ENCODE assay signal across 28 mouse cellular contexts in the genomic region with DNA sequence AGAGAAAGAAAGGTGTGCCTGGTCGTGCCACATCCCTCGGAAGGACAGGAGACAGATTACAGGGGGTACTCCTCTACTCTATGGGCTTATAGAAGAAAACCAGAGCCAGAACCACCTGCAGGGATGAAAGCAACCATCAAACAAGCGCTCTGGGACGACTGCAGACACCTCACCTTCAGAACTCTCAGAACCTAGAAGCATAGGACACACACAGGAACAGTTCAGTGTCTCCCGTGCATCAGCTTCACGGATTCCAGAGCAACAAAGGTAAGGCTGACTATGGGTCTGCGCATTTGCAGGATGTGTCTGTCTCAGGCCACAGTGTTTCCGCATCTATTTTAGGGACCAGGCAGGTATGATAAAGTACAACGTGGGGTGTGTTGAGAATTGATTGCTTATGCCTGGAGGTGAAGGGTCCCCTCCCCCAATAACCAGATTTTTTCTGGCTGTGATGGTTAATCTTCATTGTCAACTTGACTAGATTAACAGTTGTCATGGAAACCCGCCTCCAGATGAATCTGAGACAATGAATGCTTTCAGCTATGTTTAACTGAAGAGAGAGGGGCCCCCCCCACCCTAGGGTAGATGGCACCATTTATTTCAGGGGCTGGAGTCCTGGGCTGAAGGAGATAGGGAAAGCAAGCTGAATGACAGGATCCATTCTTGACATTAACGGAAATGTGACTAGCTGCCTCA.
DNase-seq lines count a peak whose midpoint lies in the region; ATAC-seq and TF ChIP-seq lines count a peak whose summit lies in the region.
"Had no signal": no experiment of that assay in that cellular context is flagged by ENCODE, and none has a peak within 500 bp of the region (broad histone marks: within the 10 kb centered on the region; RNA-seq: fewer than 3 reads in every experiment).

No protein-coding gene starts in this region.

- no peaks in the 10 kb centered on the region for H3K9me3 ChIP-seq in forebrain, embryonic 16.5 days (ENCODE audit: control insufficient read depth, low read length)
- no peaks in the 10 kb centered on the region for H3K9me3 ChIP-seq in forebrain, embryonic 15.5 days
- no peaks in the 10 kb centered on the region for H3K9me3 ChIP-seq in hindbrain, postnatal 0 days (ENCODE audit: low read length)
- H3K9me3 ChIP-seq in hindbrain, embryonic 14.5 days (ENCODE audit: control insufficient read depth, low read length), result no peaks in the 10 kb centered on the region
- H3K9me3 ChIP-seq in midbrain, embryonic 11.5 days (ENCODE audit: control insufficient read depth, low read length), result no peaks in the 10 kb centered on the region
- no peaks in the 10 kb centered on the region for H3K9me3 ChIP-seq in midbrain, embryonic 15.5 days
- H3K9me3 ChIP-seq: heart, embryonic 15.5 days; limb, embryonic 15.5 days; neural tube, embryonic 12.5 days; stomach, embryonic 15.5 days had no signal

- ATAC-seq in forebrain, embryonic 16.5 days, result peak; percentile 36
- ATAC-seq in forebrain, embryonic 15.5 days (replicated peaks), result no peak; the same call in 1 of the 2 replicates
- ATAC-seq in hindbrain, postnatal 0 days, result 0 out of 2 replicates have a peak, but pooled peaks have one; percentile 51
- ATAC-seq in hindbrain, embryonic 14.5 days (ENCODE audit: low FRiP score), result no peak
- peak; percentile 64 for ATAC-seq in midbrain, embryonic 11.5 days (ENCODE audit: low FRiP score)
- ATAC-seq in midbrain, embryonic 15.5 days (replicated peaks), result no peak
- ATAC-seq in megakaryocyte-erythroid progenitor cell, adult 5-6 weeks (replicated peaks; ENCODE audit: low FRiP score, low TSS enrichment, poor library complexity, severe bottlenecking), result 0 out of 2 replicates have a peak, but pooled peaks have one; percentile 37
- ATAC-seq: CD4-positive, CD25-positive, alpha-beta regulatory T cell, adult 4 months; inflammation-experienced regulatory T-cells, adult 6 months had no signal

- no peak overlapping the region for H3K27ac ChIP-seq in forebrain, embryonic 16.5 days (ENCODE audit: low read length)
- H3K27ac ChIP-seq in forebrain, embryonic 15.5 days (replicated peaks), result no peak overlapping the region
- no peak overlapping the region for H3K27ac ChIP-seq in hindbrain, postnatal 0 days
- H3K27ac ChIP-seq in hindbrain, embryonic 14.5 days, result no peak overlapping the region
- H3K27ac ChIP-seq in midbrain, embryonic 11.5 days (ENCODE audit: low read depth, low read length), result no peak overlapping the region
- H3K27ac ChIP-seq in midbrain, embryonic 15.5 days, result no peak overlapping the region
- H3K27ac ChIP-seq: heart, adult 2 months; heart, embryonic 15.5 days; limb, embryonic 15.5 days; liver, embryonic 14.5 days; neural tube, embryonic 12.5 days; stomach, embryonic 15.5 days had no signal

- no peak overlapping the region for H3K4me2 ChIP-seq in forebrain, embryonic 16.5 days (ENCODE audit: low read length)
- H3K4me2 ChIP-seq in forebrain, embryonic 15.5 days (replicated peaks), result no peak overlapping the region
- no peak overlapping the region for H3K4me2 ChIP-seq in hindbrain, postnatal 0 days (ENCODE audit: low read depth, low read length)
- H3K4me2 ChIP-seq in hindbrain, embryonic 14.5 days (replicated peaks), result no peak overlapping the region
- no peak overlapping the region for H3K4me2 ChIP-seq in midbrain, embryonic 11.5 days
- H3K4me2 ChIP-seq in midbrain, embryonic 15.5 days, result no peak overlapping the region
- H3K4me2 ChIP-seq: heart, embryonic 15.5 days; limb, embryonic 15.5 days; lung, embryonic 14.5 days; neural tube, embryonic 12.5 days; stomach, embryonic 15.5 days had no signal

- no peaks in the 10 kb centered on the region for H3K4me1 ChIP-seq in forebrain, embryonic 16.5 days (replicated peaks; ENCODE audit: control insufficient read depth, insufficient read depth, low read length)
- H3K4me1 ChIP-seq in forebrain, embryonic 15.5 days, result peaks cover under 1% of the 10 kb centered on the region; the same call in 1 of the 2 replicates
- no peaks in the 10 kb centered on the region; the same call in 1 of the 2 replicates for H3K4me1 ChIP-seq in hindbrain, postnatal 0 days (ENCODE audit: insufficient read depth, low read length)
- H3K4me1 ChIP-seq in hindbrain, embryonic 14.5 days (replicated peaks; ENCODE audit: control insufficient read depth, insufficient read depth, low read length), result peaks cover 9% of the 10 kb centered on the region; the same call in 1 of the 2 replicates
- H3K4me1 ChIP-seq in midbrain, embryonic 11.5 days (ENCODE audit: control insufficient read depth, insufficient read depth, low read length), result 0 out of 2 replicates have a peak, but pooled peaks cover 2% of the 10 kb centered on the region
- no peaks in the 10 kb centered on the region for H3K4me1 ChIP-seq in midbrain, embryonic 15.5 days
- H3K4me1 ChIP-seq: megakaryocyte, embryonic 14.5 days had no signal

- peak; percentile 24 for DNase-seq in hindbrain, postnatal 0 days (ENCODE audit: low spot score)
- no peak for DNase-seq in hindbrain, embryonic 14.5 days (ENCODE audit: low spot score)
- peak; percentile 82 for DNase-seq in midbrain, embryonic 11.5 days (ENCODE audit: low spot score, missing footprints)
- no peak for DNase-seq in embryo, embryonic 10.5 days (ENCODE audit: low spot score)
- DNase-seq: adrenal gland, postnatal 25 days; cerebellum, adult 11-12 months; cerebellum, postnatal 10 days; gastrocnemius, postnatal 25 days; heart, adult 2 months; heart, postnatal 4 days; kidney, adult 8-10 months; kidney, postnatal 10 days; lung, embryonic 14.5 days; lung, postnatal 36 days; thymus, adult 18-20 months; thymus, postnatal 36 days had no signal

- no peaks in the 10 kb centered on the region for H3K36me3 ChIP-seq in forebrain, embryonic 16.5 days (ENCODE audit: control insufficient read depth, insufficient read depth)
- H3K36me3 ChIP-seq in forebrain, embryonic 15.5 days, result no peaks in the 10 kb centered on the region
- H3K36me3 ChIP-seq in hindbrain, postnatal 0 days (ENCODE audit: insufficient read depth, low read length), result no peaks in the 10 kb centered on the region
- no peaks in the 10 kb centered on the region for H3K36me3 ChIP-seq in hindbrain, embryonic 14.5 days (replicated peaks; ENCODE audit: control insufficient read depth, insufficient read depth)
- no peaks in the 10 kb centered on the region for H3K36me3 ChIP-seq in midbrain, embryonic 11.5 days (ENCODE audit: control insufficient read depth, insufficient read depth, low read length)
- H3K36me3 ChIP-seq in midbrain, embryonic 15.5 days (replicated peaks), result no peaks in the 10 kb centered on the region
- H3K36me3 ChIP-seq: heart, embryonic 15.5 days; limb, embryonic 15.5 days; neural tube, embryonic 12.5 days; stomach, embryonic 15.5 days had no signal

- H3K4me3 ChIP-seq in forebrain, embryonic 16.5 days (replicated peaks; ENCODE audit: low read length), result no peak overlapping the region
- no peak overlapping the region for H3K4me3 ChIP-seq in forebrain, embryonic 15.5 days
- no peak overlapping the region for H3K4me3 ChIP-seq in hindbrain, postnatal 0 days (ENCODE audit: low read length)
- H3K4me3 ChIP-seq in hindbrain, embryonic 14.5 days (replicated peaks; ENCODE audit: low read length), result no peak overlapping the region
- no peak overlapping the region for H3K4me3 ChIP-seq in midbrain, embryonic 11.5 days (ENCODE audit: low read depth, low read length)
- no peak overlapping the region for H3K4me3 ChIP-seq in midbrain, embryonic 15.5 days
- H3K4me3 ChIP-seq: heart, adult 2 months; heart, embryonic 15.5 days; limb, embryonic 15.5 days; megakaryocyte, embryonic 14.5 days; neural tube, embryonic 12.5 days; stomach, embryonic 15.5 days had no signal

- 71% methylated on average over 11 of the region's 11 CpGs for WGBS in forebrain, embryonic 16.5 days
- 69% methylated on average over 11 of the region's 11 CpGs for WGBS in forebrain, embryonic 15.5 days
- 70% methylated on average over 11 of the region's 11 CpGs for WGBS in hindbrain, postnatal 0 days
- WGBS in hindbrain, embryonic 14.5 days, result 71% methylated on average over 11 of the region's 11 CpGs
- 69% methylated on average over 11 of the region's 11 CpGs for WGBS in midbrain, embryonic 11.5 days
- 65% methylated on average over 11 of the region's 11 CpGs for WGBS in midbrain, embryonic 15.5 days

- no peaks in the 10 kb centered on the region for H3K27me3 ChIP-seq in forebrain, embryonic 16.5 days (replicated peaks; ENCODE audit: control insufficient read depth, insufficient read depth, low read length)
- no peaks in the 10 kb centered on the region for H3K27me3 ChIP-seq in forebrain, embryonic 15.5 days
- no peaks in the 10 kb centered on the region for H3K27me3 ChIP-seq in hindbrain, postnatal 0 days (ENCODE audit: insufficient read depth, low read length)
- no peaks in the 10 kb centered on the region for H3K27me3 ChIP-seq in hindbrain, embryonic 14.5 days (ENCODE audit: control insufficient read depth, insufficient read depth, low read length)
- no peaks in the 10 kb centered on the region for H3K27me3 ChIP-seq in midbrain, embryonic 11.5 days (ENCODE audit: control insufficient read depth, insufficient read depth, low read length)
- H3K27me3 ChIP-seq in midbrain, embryonic 15.5 days (replicated peaks), result no peaks in the 10 kb centered on the region
- H3K27me3 ChIP-seq: heart, embryonic 15.5 days; limb, embryonic 15.5 days; megakaryocyte, embryonic 14.5 days; neural tube, embryonic 12.5 days; stomach, embryonic 15.5 days had no signal

- no peak overlapping the region for H3K9ac ChIP-seq in forebrain, embryonic 16.5 days (replicated peaks; ENCODE audit: low read depth, low read length)
- H3K9ac ChIP-seq in forebrain, embryonic 15.5 days (replicated peaks), result no peak overlapping the region
- H3K9ac ChIP-seq in hindbrain, postnatal 0 days (replicated peaks; ENCODE audit: low read length), result no peak overlapping the region
- H3K9ac ChIP-seq in hindbrain, embryonic 14.5 days, result no peak overlapping the region
- H3K9ac ChIP-seq in midbrain, embryonic 11.5 days (ENCODE audit: low read length), result no peak overlapping the region
- no peak overlapping the region for H3K9ac ChIP-seq in midbrain, embryonic 15.5 days
- H3K9ac ChIP-seq: heart, embryonic 15.5 days; limb, embryonic 15.5 days; liver, embryonic 14.5 days; lung, embryonic 14.5 days; neural tube, embryonic 12.5 days; stomach, embryonic 15.5 days had no signal

- TF ChIP-seq CTCF in hindbrain, postnatal 0 days (IDR thresholded peaks at IDR 0.05; ENCODE audit: low read depth), result no peak

Comparison
In these comparisons a context has a peak if more than half of its experiments do, and no peak if none do; other contexts are left out.
1. ATAC-seq: peak in forebrain, embryonic 16.5 days (single experiment), hindbrain, postnatal 0 days (single experiment), midbrain, embryonic 11.5 days (single experiment) and megakaryocyte-erythroid progenitor cell, adult 5-6 weeks (single experiment); none in forebrain, embryonic 15.5 days (single experiment), hindbrain, embryonic 14.5 days (single experiment) and midbrain, embryonic 15.5 days (single experiment).
2. DNase-seq: peak in hindbrain, postnatal 0 days (single experiment) and midbrain, embryonic 11.5 days (single experiment); none in hindbrain, embryonic 14.5 days (single experiment) and embryo, embryonic 10.5 days (single experiment).